In genomic region chr1:81522929-81523328, GRCm38 (mm10) we compare ENCODE assay signal across 18 mouse cellular contexts.
DNase-seq lines count a peak whose midpoint lies in the region; ATAC-seq lines count a peak whose summit lies in the region.
"Had no signal": no experiment of that assay in that cellular context is flagged by ENCODE, and none has a peak within 500 bp of the region (broad histone marks: within the 10 kb centered on the region; RNA-seq: fewer than 3 reads in every experiment).

No protein-coding gene starts in this region.

- no peaks in the 10 kb centered on the region for H3K9me3 ChIP-seq in hindbrain, embryonic 14.5 days (ENCODE audit: control insufficient read depth, low read length)
- H3K9me3 ChIP-seq in neural tube, embryonic 12.5 days: no peaks in the 10 kb centered on the region
- H3K9me3 ChIP-seq: midbrain, embryonic 13.5 days had no signal

- H3K9ac ChIP-seq in hindbrain, embryonic 14.5 days: no peak overlapping the region
- no peak overlapping the region for H3K9ac ChIP-seq in neural tube, embryonic 12.5 days
- H3K9ac ChIP-seq: midbrain, embryonic 13.5 days had no signal

- H3K27ac ChIP-seq in hindbrain, embryonic 14.5 days: no peak overlapping the region
- no peak overlapping the region for H3K27ac ChIP-seq in neural tube, embryonic 12.5 days
- H3K27ac ChIP-seq: left cerebral cortex, adult 2 months; midbrain, embryonic 13.5 days had no signal

- H3K4me1 ChIP-seq in hindbrain, embryonic 14.5 days (replicated peaks; ENCODE audit: control insufficient read depth, insufficient read depth, low read length): 0 out of 2 replicates have a peak, but pooled peaks cover 5% of the 10 kb centered on the region
- H3K4me1 ChIP-seq in neural tube, embryonic 12.5 days: peaks cover 19% of the 10 kb centered on the region; the same call in 1 of the 2 replicates

- H3K4me2 ChIP-seq in hindbrain, embryonic 14.5 days (replicated peaks): no peak overlapping the region
- no peak overlapping the region for H3K4me2 ChIP-seq in neural tube, embryonic 12.5 days (replicated peaks)
- H3K4me2 ChIP-seq: heart, embryonic 11.5 days; midbrain, embryonic 13.5 days had no signal

- WGBS in hindbrain, embryonic 14.5 days: 63% methylated on average over 3 of the region's 3 CpGs
- 29% methylated on average over 3 of the region's 3 CpGs for WGBS in neural tube, embryonic 12.5 days

- no peaks in the 10 kb centered on the region for H3K36me3 ChIP-seq in hindbrain, embryonic 14.5 days (replicated peaks; ENCODE audit: control insufficient read depth, insufficient read depth)
- H3K36me3 ChIP-seq in neural tube, embryonic 12.5 days: no peaks in the 10 kb centered on the region
- H3K36me3 ChIP-seq: midbrain, embryonic 13.5 days had no signal

- no peak overlapping the region for H3K4me3 ChIP-seq in hindbrain, embryonic 14.5 days (replicated peaks; ENCODE audit: low read length)
- no peak overlapping the region for H3K4me3 ChIP-seq in neural tube, embryonic 12.5 days
- H3K4me3 ChIP-seq: left cerebral cortex, adult 2 months; midbrain, embryonic 13.5 days had no signal

- peak; percentile 68; the same call in 1 of the 2 replicates for ATAC-seq in hindbrain, embryonic 14.5 days (ENCODE audit: low FRiP score)
- peak; percentile 63; the same call in 1 of the 2 replicates for ATAC-seq in neural tube, embryonic 12.5 days (ENCODE audit: low FRiP score, low read depth)
- ATAC-seq: intestine, postnatal 0 days; midbrain, embryonic 13.5 days had no signal

- DNase-seq in layer of hippocampus, adult 18-20 months (ENCODE audit: low spot score in 2 of 2): peak; percentile 52 to 71
- no peak for DNase-seq in layer of hippocampus, postnatal 25 days (ENCODE audit: extremely low spot score in 1 of 2, low spot score in 1 of 2)
- peak; percentile 27 for DNase-seq in embryo, embryonic 11 days
- peak; percentile 57 for DNase-seq in hindbrain, embryonic 14.5 days (ENCODE audit: low spot score)
- no peak for DNase-seq in adrenal gland, adult 8-10 months
- DNase-seq in adrenal gland, adult 2 months: no peak
- no peak for DNase-seq in urinary bladder, adult 18-20 months (ENCODE audit: low spot score in 2 of 2)
- DNase-seq: gastrocnemius, postnatal 36 days; heart, postnatal 36 days; kidney, postnatal 14 days; lung, postnatal 36 days; retina, postnatal 1 day; thymus, postnatal 4 days had no signal

- H3K27me3 ChIP-seq in hindbrain, embryonic 14.5 days (ENCODE audit: control insufficient read depth, insufficient read depth, low read length): no peaks in the 10 kb centered on the region
- H3K27me3 ChIP-seq in neural tube, embryonic 12.5 days (replicated peaks): no peaks in the 10 kb centered on the region
- H3K27me3 ChIP-seq: midbrain, embryonic 13.5 days had no signal

Comparison
In these comparisons a context has a peak if more than half of its experiments do, and no peak if none do; other contexts are left out.
1. DNase-seq: peak in layer of hippocampus, adult 18-20 months (2 of 2), embryo, embryonic 11 days (single experiment) and hindbrain, embryonic 14.5 days (single experiment); none in layer of hippocampus, postnatal 25 days (0 of 2), adrenal gland, adult 8-10 months (single experiment), adrenal gland, adult 2 months (single experiment) and urinary bladder, adult 18-20 months (0 of 2).